Mouse (Mus musculus) liver, adult 2 months (tissue): ENCODE data around the gene Armh3. TPM values are rescaled to one million over a fixed set of nuclear protein-coding genes. Genes with fewer than 3 reads are reported as not detected.

Experiments
- DNase-seq: peaks from one replicate; pipeline ENCODE4 v3.0.0-alpha.2; 2011; ENCODE audit warnings: low read depth, low spot score; ENCODE audit errors: extremely low read depth
- H3K27ac ChIP-seq: fragments of 200-500 bp; replicated peaks from 2 replicates; pipeline ENCODE4 v1.5.1; 2012; ENCODE audit warnings: low read depth, mild to moderate bottlenecking, control low read depth, inconsistent platforms, low read length; ENCODE audit not compliant: insufficient read depth
- H3K27me3 ChIP-seq: fragments of 200-500 bp; 2 replicates; pipeline ENCODE4 v1.6.1; 2012; ENCODE audit warnings: mild to moderate bottlenecking, moderate library complexity, low read length, inconsistent platforms; ENCODE audit not compliant: control insufficient read depth, insufficient read depth
- H3K36me3 ChIP-seq: fragments of 200-500 bp; 2 replicates; pipeline ENCODE4 v1.6.1; 2012; ENCODE audit warnings: low read length, inconsistent platforms; ENCODE audit not compliant: control insufficient read depth, insufficient read depth
- H3K4me1 ChIP-seq: fragments of 200-500 bp; 2 replicates; pipeline ENCODE4 v1.6.1; 2011; ENCODE audit warnings: low read length; ENCODE audit not compliant: control insufficient read depth, insufficient read depth
- H3K4me3 ChIP-seq: fragments of 200-500 bp; 2 replicates; pipeline ENCODE4 v1.5.1; 2011; ENCODE audit warnings: low read depth, mild to moderate bottlenecking, control low read depth, low read length, moderate library complexity; ENCODE audit not compliant: insufficient read depth
- H3K79me2 ChIP-seq: fragments of 200-500 bp; 2 replicates; pipeline ENCODE4 v1.6.1; 2012; ENCODE audit warnings: inconsistent platforms, mild to moderate bottlenecking, low read length, moderate library complexity; ENCODE audit not compliant: control insufficient read depth, insufficient read depth
- H3K9ac ChIP-seq: fragments of 200-500 bp; 2 replicates; pipeline ENCODE4 v1.6.1; 2012; ENCODE audit warnings: low read depth, mild to moderate bottlenecking, control low read depth, inconsistent platforms, low read length
- CTCF ChIP-seq: fragments of 200-500 bp; IDR thresholded peaks from 2 replicates; pipeline ENCODE4 v1.5.1; 2011; ENCODE audit warnings: low read depth, low read length, control low read depth
- POLR2A ChIP-seq: fragments of 200-500 bp; IDR thresholded peaks from 2 replicates; pipeline ENCODE4 v1.6.1; 2011; ENCODE audit warnings: low read length, control low read depth; ENCODE audit not compliant: insufficient read depth; ENCODE audit errors: extremely low read depth
- WGBS: fragments of 180-500 bp; shearing (Covaris S2); methylation state at CpG from one replicate; pipeline ENCODE4 v1.1.7; 2018; 5-methylcytosine and 5-hydroxymethylcytosine counted together
- polyA plus RNA-seq: library from polyadenylated mRNA; depleted of rRNA; stranded (reverse); fragments of >200 nt; gene quantifications from 2 replicates; pipeline ENCODE4 v1.2.3, GENCODE M21; 2012; rRNA removed
- total RNA-seq: library from RNA; depleted of rRNA; stranded (reverse); fragments of >200 nt; gene quantifications from 2 replicates; pipeline ENCODE4 v1.2.3, GENCODE M21; 2014; rRNA removed

The Armh3 gene
- 3.8 and 4.2 TPM in 2 replicates for total RNA-seq
- 4.9 and 5.2 TPM in 2 replicates for polyA plus RNA-seq

DNA sequence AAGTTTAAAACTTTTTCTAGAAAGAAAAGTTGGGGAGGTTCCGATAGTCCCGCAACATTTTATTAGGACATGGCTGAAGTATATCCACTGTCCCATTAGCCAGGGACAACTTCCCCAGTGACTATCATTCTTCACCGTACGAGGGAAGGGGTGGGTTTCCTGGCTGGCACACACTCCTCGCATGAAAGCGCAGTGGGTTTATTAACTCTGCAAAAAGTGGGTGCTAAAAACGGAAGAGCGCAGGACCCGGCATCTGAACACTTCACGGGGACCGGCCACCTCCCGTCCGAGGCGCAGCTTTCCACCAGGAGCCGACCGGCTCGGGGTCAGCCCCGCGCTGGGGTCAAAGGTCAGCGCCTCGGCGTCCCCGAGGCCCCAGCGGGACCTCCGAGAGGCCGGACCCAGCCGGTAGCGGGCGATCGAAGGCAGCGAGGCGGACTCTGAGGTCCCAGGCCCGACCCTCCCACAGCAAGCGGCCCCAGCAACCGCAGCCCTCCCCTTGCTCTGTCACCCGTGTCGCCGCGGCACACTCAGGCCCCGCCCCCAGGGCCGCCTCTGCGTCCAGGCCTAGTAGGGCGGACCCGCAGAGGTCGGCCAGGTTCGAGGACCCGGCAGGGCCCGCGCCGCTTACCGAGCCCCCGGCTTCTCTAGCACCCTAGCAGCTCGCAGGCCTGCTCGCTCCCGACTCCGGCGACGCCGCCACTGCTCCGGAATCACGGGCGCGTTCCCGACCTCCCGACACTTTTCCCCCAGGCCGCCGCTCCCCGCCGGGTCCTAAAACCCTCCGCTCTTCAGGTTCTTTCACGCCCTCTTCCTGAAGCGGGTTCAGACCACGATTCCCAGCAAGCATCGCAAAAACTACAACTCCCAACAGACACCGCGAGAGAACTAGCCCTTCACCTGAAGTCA lies at the start of gene Armh3:
TSS of gene Armh3 (minus strand) at position 704 of the 909 bp plus-strand sequence.
- WGBS: under 1% methylated on average over 73 of the region's 76 CpGs
- H3K36me3 ChIP-seq: no peaks in the 10 kb centered on the region
- peaks cover 2% of the 10 kb centered on the region; the same call in 1 of the 2 replicates for H3K4me1 ChIP-seq
- DNase-seq: peak; percentile 96
- H3K9ac ChIP-seq: peak within 1 kb of the TSS; percentile 77
- peak within 1 kb of the TSS; percentile 68 for H3K4me3 ChIP-seq
- H3K27me3 ChIP-seq: no peaks in the 10 kb centered on the region
- no peaks in the 10 kb centered on the region for H3K79me2 ChIP-seq
- no peak for TF ChIP-seq POLR2A
- H3K27ac ChIP-seq: peak within 1 kb of the TSS; percentile 88

DNA sequence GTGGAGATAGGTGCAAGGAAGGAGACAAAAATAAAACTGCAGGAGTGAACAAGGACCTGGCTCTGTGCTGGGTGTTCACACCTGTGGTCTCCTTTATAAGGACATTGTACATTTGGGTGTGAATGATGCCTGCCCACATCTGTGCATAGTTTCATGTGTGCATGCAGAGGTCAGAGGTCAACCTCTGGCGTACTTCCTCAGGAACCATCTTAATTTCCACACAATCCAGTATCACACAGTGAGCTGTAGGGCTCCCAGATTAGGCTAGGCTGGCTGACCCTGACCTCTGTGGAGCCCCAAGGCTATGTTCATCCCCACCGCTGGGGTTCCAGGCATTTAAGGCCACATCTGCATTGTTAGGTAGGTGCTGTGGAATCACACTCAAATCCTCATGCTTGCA lies 49.1 kb upstream of the Armh3 start:
- no peaks in the 10 kb centered on the region for H3K36me3 ChIP-seq
- no peak overlapping the region for H3K27ac ChIP-seq
- no peak overlapping the region for H3K4me3 ChIP-seq
- TF ChIP-seq POLR2A: no peak
- TF ChIP-seq CTCF: no peak
- H3K79me2 ChIP-seq: peaks cover 9% of the 10 kb centered on the region; the same call in 1 of the 2 replicates
- H3K4me1 ChIP-seq: peaks cover 10% of the 10 kb centered on the region
- no peak overlapping the region for H3K9ac ChIP-seq
- no peaks in the 10 kb centered on the region for H3K27me3 ChIP-seq
- no peak for DNase-seq
- 60% methylated on average over 2 of the region's 2 CpGs for WGBS

DNA sequence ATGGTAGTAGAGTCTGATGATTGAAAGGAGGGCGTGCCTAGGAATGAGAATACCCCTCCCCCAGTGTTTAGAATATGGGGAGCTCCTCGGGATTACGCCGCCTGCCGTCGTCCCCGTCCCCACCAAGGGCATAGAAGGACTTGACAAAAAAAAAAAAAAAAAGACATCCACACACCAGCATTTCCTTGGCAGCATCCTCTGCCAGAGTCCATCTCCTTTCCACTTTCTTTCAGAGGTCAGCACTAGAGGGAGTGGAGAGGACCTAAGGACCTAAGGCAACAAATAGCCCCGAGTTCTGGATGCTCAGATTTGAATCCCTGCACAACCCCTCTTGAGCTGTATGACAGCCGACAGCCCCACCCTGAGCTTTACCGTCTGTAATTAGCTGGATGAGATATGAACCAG lies 48.3 kb upstream of the Armh3 start:
- TF ChIP-seq POLR2A (no peak), CTCF (no peak)
- Histone ChIP-seq H3K4me1 (peaks cover 12% of the 10 kb centered on the region), H3K27me3 (no peaks in the 10 kb centered on the region)

DNA sequence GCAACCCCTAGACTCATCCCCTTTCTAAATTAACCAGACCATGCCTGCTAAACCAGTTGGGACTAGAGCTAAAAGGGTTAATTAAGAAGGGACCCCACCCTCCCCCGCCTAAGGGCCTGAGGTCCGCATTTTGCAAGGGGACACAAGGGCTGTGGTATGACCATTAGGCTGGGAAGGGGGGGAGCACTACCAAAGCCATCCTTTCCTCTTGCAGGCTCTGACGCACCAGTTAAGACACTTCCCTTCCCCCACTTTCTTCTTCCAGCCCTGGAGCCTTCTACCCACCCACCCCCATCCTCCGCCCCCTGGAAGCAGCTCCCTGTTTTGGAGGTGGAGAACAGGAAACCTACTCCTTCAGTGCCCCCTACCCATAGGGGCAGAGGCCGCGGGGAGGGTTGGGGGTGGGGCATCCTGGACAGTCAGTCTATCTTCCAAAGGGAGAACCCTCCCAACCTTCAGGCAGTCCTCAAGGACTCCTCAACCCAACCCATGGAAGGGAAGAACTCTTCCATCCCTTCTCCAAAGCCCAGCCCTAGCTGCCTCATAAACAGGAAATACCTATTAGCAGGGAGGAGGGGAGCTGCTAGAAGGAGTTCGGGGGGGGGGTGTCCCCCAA lies 47.5 kb upstream of the Armh3 start:
- Histone ChIP-seq H3K79me2 (peaks cover 14% of the 10 kb centered on the region; the same call in 1 of the 2 replicates), H3K27ac (peak overlapping the region; percentile 86), H3K4me1 (peaks cover 12% of the 10 kb centered on the region), H3K9ac (peak overlapping the region; percentile 81), H3K27me3 (no peaks in the 10 kb centered on the region), H3K4me3 (peak overlapping the region; percentile 79), H3K36me3 (no peaks in the 10 kb centered on the region)
- DNase-seq: peak; percentile 37
- 7% methylated on average over 7 of the region's 7 CpGs for WGBS
- 0 out of 2 replicates have a peak, but pooled peaks have one; percentile 15 for TF ChIP-seq POLR2A
- TF ChIP-seq CTCF: no peak

More for the DNA sequence above, 48.3 kb upstream of the Armh3 start:
- DNase-seq: no peak
- peak overlapping the region; percentile 50 for H3K27ac ChIP-seq
- H3K4me3 ChIP-seq: no peak overlapping the region
- 25% methylated on average over 10 of the region's 10 CpGs for WGBS
- H3K9ac ChIP-seq: no peak overlapping the region
- no peaks in the 10 kb centered on the region for H3K36me3 ChIP-seq
- H3K79me2 ChIP-seq: peaks cover 14% of the 10 kb centered on the region; the same call in 1 of the 2 replicates

DNA sequence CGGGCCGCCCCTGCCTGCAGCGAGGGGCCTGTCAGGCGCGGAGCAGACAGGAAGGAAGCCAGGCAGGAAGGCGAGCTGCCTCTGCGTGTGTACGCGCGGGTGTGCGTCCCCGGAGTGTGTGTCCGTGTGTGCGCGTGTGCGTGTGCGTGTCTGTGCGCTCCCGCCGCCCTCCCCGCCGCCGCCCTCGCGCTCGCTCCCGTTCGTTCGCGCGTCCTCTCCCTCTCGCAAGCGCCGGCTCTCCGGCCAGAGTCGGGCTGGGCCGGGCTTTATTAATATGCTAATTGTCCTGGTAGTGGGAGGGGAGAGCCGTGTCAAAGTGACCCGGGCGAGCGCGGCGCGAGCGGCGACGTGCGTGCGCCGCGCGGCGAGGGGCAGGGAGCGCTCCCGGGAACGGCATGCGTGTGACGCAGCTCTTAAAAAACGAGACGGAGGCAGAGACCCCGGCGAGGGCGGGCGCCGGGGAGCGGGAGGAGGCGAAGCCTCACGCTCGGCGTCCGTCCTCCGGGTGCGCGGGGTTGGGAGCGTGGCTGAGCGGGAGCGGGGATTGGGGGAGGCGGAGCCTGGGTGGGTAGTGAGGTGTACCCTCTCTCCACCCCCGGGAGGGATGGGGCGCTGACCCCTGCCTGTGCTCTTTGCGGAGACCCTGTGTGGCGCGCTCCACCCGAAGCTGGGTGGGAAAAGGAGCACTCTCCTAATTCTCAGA lies 46.9 kb upstream of the Armh3 start, which contains the start of gene Ldb1:
TSS of gene Ldb1 (minus strand) at position 222 of the 703 bp plus-strand sequence.
- H3K4me1 ChIP-seq: peaks cover 15% of the 10 kb centered on the region
- peak; percentile 67 for DNase-seq

More for the DNA sequence above, 46.9 kb upstream of the Armh3 start, which contains the start of gene Ldb1:
- under 1% methylated on average over 83 of the region's 84 CpGs for WGBS
- peak within 1 kb of the TSS; percentile 81 for H3K9ac ChIP-seq
- peak; percentile 76 for TF ChIP-seq POLR2A
- TF ChIP-seq CTCF: no peak
- H3K79me2 ChIP-seq: peaks cover 14% of the 10 kb centered on the region; the same call in 1 of the 2 replicates
- H3K4me3 ChIP-seq: peak within 1 kb of the TSS; percentile 79
- H3K27me3 ChIP-seq: no peaks in the 10 kb centered on the region
- peak within 1 kb of the TSS; percentile 86 for H3K27ac ChIP-seq
- H3K36me3 ChIP-seq: no peaks in the 10 kb centered on the region
